Mouse (Mus musculus): Measurements from ENCODE around the gene Slc17a1. TPM values are rescaled to one million over a fixed set of nuclear protein-coding genes. Genes with fewer than 3 reads are reported as not detected.

Gene Slc17a1
- total and polyA plus RNA-seq, 2 experiments from 2014 or later: not detected

DNA sequence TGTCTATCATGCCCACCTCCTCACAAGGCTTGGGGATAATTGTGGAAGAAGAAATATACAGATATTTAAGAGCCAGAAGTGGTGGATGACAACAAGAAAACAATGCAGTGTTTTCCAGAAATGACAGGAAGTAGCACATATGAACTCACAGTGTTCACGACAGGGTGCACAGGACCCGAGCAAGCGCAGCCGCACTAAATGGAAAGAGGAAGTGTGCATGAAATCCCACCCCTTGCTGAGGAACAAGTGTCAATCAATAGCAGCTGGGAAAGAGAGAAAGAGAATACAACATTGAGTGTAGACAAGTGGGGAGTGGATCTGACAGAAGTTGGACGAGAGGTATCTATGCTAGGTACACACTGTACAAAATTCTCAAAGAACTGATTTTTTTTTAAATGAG is 43.8 kb downstream of the Slc17a1 start:
- H3K4me2 ChIP-seq (ENCODE audit: low read depth): no peak overlapping the region
- H3K27me3 ChIP-seq (ENCODE audit: insufficient read depth, low read length): no peaks in the 10 kb centered on the region
- H3K9ac ChIP-seq: no peak overlapping the region
- 90% methylated on average over 5 of the region's 5 CpGs for WGBS
- no peak overlapping the region for H3K27ac ChIP-seq (ENCODE audit: low read depth, low read length)
- no peaks in the 10 kb centered on the region for H3K9me3 ChIP-seq (ENCODE audit: low read length)
- no peaks in the 10 kb centered on the region for H3K4me1 ChIP-seq (ENCODE audit: insufficient read depth)
- TF ChIP-seq CTCF (IDR thresholded peaks at IDR 0.05; ENCODE audit: low read depth): no peak
- no peaks in the 10 kb centered on the region for H3K36me3 ChIP-seq (ENCODE audit: insufficient read depth)
- H3K4me3 ChIP-seq (ENCODE audit: low read depth, low read length): no peak overlapping the region
- DNase-seq: no peak
- no peak for ATAC-seq

DNA sequence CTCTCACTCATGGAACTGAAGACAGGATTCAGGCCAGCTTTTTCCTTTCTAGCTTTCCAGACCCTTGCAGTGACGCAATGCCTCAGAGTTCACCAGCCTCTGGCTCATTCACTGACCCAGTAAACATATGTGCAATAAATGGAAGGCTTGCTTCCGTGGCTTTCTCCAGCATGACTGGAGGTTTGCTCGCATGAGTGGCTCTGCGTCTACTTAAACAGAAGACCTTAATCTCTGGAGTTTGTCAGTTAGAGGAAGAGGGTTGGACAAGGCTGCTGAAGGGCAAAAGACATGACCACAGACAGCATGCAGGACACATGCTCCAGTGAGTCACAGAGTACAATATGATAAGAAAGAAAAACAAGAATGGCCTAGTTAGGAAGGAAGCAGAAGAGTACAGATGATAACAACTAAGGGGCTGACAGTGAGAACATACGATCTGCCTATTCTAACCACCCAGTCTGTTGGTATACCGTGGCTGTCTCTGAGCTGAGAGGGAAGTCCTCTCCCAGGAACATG is 46.3 kb downstream of the Slc17a1 start:
- Histone ChIP-seq H3K4me2 (ENCODE audit: low read depth) (no peak overlapping the region), H3K4me3 (ENCODE audit: low read depth, low read length) (no peak overlapping the region), H3K9ac (no peak overlapping the region), H3K27ac (ENCODE audit: low read depth, low read length) (no peak overlapping the region), H3K4me1 (ENCODE audit: insufficient read depth) (no peaks in the 10 kb centered on the region), H3K36me3 (ENCODE audit: insufficient read depth) (no peaks in the 10 kb centered on the region), H3K9me3 (ENCODE audit: low read length) (no peaks in the 10 kb centered on the region), H3K27me3 (ENCODE audit: insufficient read depth, low read length) (no peaks in the 10 kb centered on the region)
- TF ChIP-seq CTCF (IDR thresholded peaks at IDR 0.05; ENCODE audit: low read depth): no peak
- ATAC-seq (no peak), DNase-seq (no peak)
- 58% methylated on average over 6 of the region's 6 CpGs for WGBS

DNA sequence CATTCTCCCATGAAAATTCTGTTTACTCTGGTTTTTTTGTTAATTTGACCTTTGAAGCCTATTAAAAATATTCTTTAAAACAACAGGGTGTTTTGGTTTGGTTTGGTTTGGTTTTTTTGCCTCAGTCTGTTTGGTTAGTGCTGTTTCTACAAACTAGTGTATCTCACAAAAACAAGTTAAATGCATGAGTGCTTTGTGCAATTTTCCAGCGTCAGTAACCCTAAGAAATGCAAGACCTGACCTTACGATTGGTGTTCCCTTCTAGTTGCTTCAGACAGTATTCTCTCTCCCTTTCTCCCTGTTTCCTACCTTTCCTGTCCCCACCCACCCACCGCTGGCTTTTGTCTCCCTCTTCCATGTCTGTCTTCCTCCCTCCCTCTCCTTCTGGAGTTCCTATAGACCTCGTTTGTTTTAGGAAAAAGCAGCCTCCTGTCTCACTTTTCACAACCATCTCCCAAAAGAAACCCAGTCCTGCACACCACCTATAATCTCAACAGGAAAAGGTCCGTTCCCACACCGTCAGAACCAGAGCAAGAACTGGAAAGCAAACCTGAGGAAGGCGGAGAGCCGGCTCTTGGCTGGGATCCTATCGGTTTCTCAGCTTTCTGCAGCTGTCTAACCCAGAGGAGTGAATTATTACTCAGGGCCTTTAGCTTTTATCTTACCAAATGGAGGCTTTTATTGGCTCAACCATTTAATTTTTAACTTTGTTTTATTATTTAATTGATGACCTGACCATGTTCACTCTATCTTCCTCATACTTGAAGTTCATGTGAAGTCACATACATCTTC is 47.0 kb downstream of the Slc17a1 start, which contains the start of gene Slc17a4:
TSS of gene Slc17a4 (minus strand) at position 634 of the 792 bp plus-strand sequence.
- no peaks in the 10 kb centered on the region for H3K27me3 ChIP-seq (ENCODE audit: insufficient read depth, low read length)
- TF ChIP-seq CTCF (IDR thresholded peaks at IDR 0.05; ENCODE audit: low read depth): no peak
- 70% methylated on average over 9 of the region's 9 CpGs for WGBS

DNA sequence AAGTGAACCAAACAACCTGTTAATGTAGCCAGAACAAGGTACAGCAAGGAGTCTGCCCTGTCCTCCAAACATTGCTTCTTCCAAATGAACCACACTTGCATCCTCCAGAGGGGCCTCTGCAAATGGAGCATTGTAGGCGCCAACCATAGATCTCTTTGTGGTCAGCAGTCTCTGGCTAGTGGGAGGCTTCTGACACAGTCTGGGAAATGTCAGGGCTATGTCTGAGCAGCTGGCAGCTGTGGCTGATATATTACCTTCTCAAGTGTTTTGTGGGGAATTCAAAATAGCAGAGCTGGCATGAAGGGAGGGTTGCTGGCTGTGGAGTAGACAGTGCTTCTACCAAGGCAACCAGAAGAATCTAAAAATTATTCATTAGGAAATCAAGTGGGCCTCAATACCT is 48.6 kb downstream of the Slc17a1 start:
- ATAC-seq: no peak
- DNase-seq: no peak
- 97% methylated on average over 1 of the region's 1 CpGs for WGBS
- no peaks in the 10 kb centered on the region for H3K9me3 ChIP-seq (ENCODE audit: low read length)
- H3K9ac ChIP-seq: no peak overlapping the region
- no peak overlapping the region for H3K4me3 ChIP-seq (ENCODE audit: low read depth, low read length)
- no peaks in the 10 kb centered on the region for H3K4me1 ChIP-seq (ENCODE audit: insufficient read depth)
- no peak overlapping the region for H3K4me2 ChIP-seq (ENCODE audit: low read depth)
- H3K27ac ChIP-seq (ENCODE audit: low read depth, low read length): no peak overlapping the region
- no peaks in the 10 kb centered on the region for H3K27me3 ChIP-seq (ENCODE audit: insufficient read depth, low read length)
- no peaks in the 10 kb centered on the region for H3K36me3 ChIP-seq (ENCODE audit: insufficient read depth)
- no peak for TF ChIP-seq CTCF (IDR thresholded peaks at IDR 0.05; ENCODE audit: low read depth)

More for the DNA sequence above, 47.0 kb downstream of the Slc17a1 start, which contains the start of gene Slc17a4:
- DNase-seq: no peak
- no peaks in the 10 kb centered on the region for H3K9me3 ChIP-seq (ENCODE audit: low read length)
- H3K36me3 ChIP-seq (ENCODE audit: insufficient read depth): no peaks in the 10 kb centered on the region
- H3K9ac ChIP-seq: no peak within 1 kb of the TSS
- no peak for ATAC-seq
- H3K27ac ChIP-seq (ENCODE audit: low read depth, low read length): no peak within 1 kb of the TSS
- H3K4me3 ChIP-seq (ENCODE audit: low read depth, low read length): no peak within 1 kb of the TSS
- no peak within 1 kb of the TSS for H3K4me2 ChIP-seq (ENCODE audit: low read depth)
- H3K4me1 ChIP-seq (ENCODE audit: insufficient read depth): no peaks in the 10 kb centered on the region

DNA sequence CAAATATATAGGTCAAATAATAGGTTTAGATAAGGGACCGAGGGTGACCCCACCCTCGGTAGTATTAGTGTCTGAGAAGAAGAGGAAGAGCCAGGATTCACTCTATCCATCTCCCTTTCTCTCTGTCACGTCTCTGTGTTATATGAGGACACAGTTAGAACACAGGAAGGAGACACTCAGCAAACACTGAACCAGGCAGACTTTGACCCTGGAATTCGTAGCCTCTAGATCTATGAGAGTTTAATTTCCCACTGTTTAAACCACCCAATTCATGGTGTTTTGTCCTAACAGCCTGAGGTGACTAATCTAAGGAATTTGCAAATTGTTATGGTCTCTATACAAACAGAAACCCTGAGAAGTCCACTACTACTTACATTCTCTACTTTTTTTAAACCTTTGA is 50.1 kb downstream of the Slc17a1 start:
- Histone ChIP-seq H3K9me3 (ENCODE audit: low read length) (no peaks in the 10 kb centered on the region), H3K4me2 (ENCODE audit: low read depth) (no peak overlapping the region), H3K4me1 (ENCODE audit: insufficient read depth) (no peaks in the 10 kb centered on the region), H3K9ac (no peak overlapping the region), H3K4me3 (ENCODE audit: low read depth, low read length) (no peak overlapping the region), H3K27ac (ENCODE audit: low read depth, low read length) (no peak overlapping the region), H3K27me3 (ENCODE audit: insufficient read depth, low read length) (no peaks in the 10 kb centered on the region), H3K36me3 (ENCODE audit: insufficient read depth) (no peaks in the 10 kb centered on the region)
- no peak for TF ChIP-seq CTCF (IDR thresholded peaks at IDR 0.05; ENCODE audit: low read depth)
- DNase-seq: no peak
- ATAC-seq: no peak
- 86% methylated on average over 4 of the region's 4 CpGs for WGBS

DNA sequence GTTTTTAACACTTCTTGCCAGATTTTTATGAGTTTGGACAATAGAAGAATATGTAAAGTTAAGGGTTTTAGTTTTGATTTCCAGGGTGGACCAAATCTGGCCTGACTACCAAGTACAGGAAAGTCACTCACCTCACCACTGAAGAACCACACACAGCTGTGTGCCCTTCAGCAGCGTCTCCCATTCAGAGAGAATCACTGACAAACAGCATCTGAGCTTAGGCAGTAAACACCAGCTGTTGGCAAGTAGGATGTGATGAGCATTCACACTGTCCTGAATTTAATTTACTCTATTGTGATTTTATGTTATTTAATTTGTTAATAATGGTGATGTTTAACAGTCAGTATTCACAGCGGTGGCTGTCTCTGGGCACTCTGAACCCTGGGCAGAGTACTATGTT is 58.2 kb downstream of the Slc17a1 start:
- Histone ChIP-seq H3K4me1 (ENCODE audit: insufficient read depth) (no peaks in the 10 kb centered on the region), H3K4me2 (ENCODE audit: low read depth) (no peak overlapping the region), H3K27me3 (ENCODE audit: insufficient read depth, low read length) (no peaks in the 10 kb centered on the region), H3K36me3 (ENCODE audit: insufficient read depth) (no peaks in the 10 kb centered on the region), H3K4me3 (ENCODE audit: low read depth, low read length) (no peak overlapping the region), H3K9me3 (ENCODE audit: low read length) (no peaks in the 10 kb centered on the region), H3K9ac (no peak overlapping the region), H3K27ac (ENCODE audit: low read depth, low read length) (no peak overlapping the region)
- DNase-seq: no peak
- 50% methylated on average over 2 of the region's 2 CpGs for WGBS
- peak; percentile 70 for ATAC-seq
- no peak for TF ChIP-seq CTCF (IDR thresholded peaks at IDR 0.05; ENCODE audit: low read depth)

DNA sequence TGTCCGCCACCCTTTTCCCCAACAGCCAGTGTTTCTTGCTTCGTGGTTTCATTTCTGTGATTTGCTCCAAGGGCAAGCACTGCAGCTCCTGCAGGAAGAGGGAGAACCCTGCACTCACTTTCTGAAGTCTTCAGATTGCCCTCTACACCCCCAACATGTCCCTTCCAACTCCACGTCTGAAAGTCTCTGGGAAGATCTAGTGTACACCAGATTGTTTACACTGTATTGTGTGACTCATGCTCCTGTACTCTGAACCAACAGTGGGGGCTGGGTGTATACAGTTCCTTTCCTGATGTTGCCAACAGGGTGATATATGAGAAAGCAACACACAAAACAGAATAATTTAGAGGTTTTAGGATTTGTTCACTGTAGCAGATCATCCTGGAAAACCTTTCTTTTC is 61.1 kb downstream of the Slc17a1 start:
- ATAC-seq (no peak), DNase-seq (no peak)
- Histone ChIP-seq H3K4me2 (ENCODE audit: low read depth) (no peak overlapping the region), H3K4me1 (ENCODE audit: insufficient read depth) (no peaks in the 10 kb centered on the region), H3K36me3 (ENCODE audit: insufficient read depth) (no peaks in the 10 kb centered on the region), H3K27me3 (ENCODE audit: insufficient read depth, low read length) (no peaks in the 10 kb centered on the region), H3K9me3 (ENCODE audit: low read length) (no peaks in the 10 kb centered on the region), H3K9ac (no peak overlapping the region), H3K27ac (ENCODE audit: low read depth, low read length) (no peak overlapping the region), H3K4me3 (ENCODE audit: low read depth, low read length) (no peak overlapping the region)
- 66% methylated on average over 3 of the region's 3 CpGs for WGBS
- TF ChIP-seq CTCF (IDR thresholded peaks at IDR 0.05; ENCODE audit: low read depth): no peak

All from forebrain, postnatal 0 days (tissue).